Mouse (Mus musculus): ENCODE results near the gene Il11.
A peak's percentile ranks its signal among the peaks of the same experiment; 100 is the strongest.
"Not testable (repeated sequence)": the region's sequence is repeated elsewhere in the genome, so short reads cannot be mapped to it uniquely, and the experiment has no call there.

Gene Il11

DNA sequence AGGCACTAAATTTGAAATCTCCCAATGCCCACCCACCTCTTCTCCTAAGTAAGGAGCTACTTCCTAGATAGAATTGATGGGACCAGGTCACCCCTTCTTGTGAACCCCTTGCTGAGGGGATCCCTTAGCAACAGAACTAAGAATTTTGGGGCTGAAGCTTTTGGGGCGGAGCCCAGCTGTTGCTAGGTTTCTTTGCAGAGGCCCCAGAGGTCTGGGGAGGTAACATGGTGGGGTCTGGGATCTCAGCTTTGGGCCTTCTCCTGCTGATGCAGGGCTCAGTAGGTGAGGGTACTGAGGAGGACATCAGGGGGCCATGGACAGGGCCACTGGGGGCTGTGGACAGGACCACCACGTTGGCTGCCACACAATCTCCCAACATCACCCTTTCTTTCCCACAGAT lies at the start of gene Il11, which contains the start of gene Tmem190:
Gene Il11, minus strand, starts transcription at position 101 of the 400 bp plus-strand sequence.
Gene Tmem190, plus strand, starts transcription at position 179 of the 400 bp plus-strand sequence.
- no peak for DNase-seq (ENCODE audit: low spot score)

DNA sequence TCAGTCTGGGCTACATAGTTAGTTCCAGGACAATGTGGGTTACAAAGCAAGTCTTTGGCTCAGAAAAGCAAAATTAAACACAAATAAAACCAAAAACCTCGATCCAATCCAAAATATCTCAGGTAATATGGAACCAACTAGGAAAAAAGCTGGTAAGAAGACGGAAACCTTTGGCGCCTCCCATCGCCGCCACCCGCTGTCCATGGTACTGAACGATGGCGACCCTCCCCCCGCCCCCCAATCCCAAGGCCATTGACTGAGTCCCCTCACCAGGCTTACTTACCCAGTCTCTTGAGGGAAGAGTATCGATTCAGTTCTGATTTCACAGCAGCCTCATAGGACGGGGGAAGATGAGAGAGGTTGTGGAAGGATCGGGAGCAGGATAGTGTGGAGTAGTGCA lies 47.8 kb upstream of the Il11 start:
- peak; percentile 40 for DNase-seq (ENCODE audit: low spot score)

DNA sequence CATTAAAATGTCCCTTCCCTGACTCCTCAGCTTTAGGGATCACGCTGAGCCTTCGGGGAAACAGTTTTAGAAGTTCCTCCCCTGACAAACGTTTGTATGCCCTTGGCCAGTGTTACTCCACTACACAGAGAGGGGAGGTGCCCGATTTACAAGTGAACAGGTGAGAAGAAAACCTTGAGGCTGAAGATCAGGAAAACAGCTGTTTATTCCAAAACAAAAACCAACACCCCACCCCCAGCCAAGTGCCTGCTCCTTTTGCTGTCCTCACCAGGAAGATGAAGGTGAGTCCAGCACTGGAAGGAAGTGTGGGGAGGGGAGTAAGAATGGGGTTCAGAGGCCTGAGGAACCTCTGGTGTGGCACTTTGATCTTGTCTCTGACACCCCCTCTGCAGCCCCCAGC lies 42.7 kb upstream of the Il11 start:
- DNase-seq (ENCODE audit: low spot score): no peak

DNA sequence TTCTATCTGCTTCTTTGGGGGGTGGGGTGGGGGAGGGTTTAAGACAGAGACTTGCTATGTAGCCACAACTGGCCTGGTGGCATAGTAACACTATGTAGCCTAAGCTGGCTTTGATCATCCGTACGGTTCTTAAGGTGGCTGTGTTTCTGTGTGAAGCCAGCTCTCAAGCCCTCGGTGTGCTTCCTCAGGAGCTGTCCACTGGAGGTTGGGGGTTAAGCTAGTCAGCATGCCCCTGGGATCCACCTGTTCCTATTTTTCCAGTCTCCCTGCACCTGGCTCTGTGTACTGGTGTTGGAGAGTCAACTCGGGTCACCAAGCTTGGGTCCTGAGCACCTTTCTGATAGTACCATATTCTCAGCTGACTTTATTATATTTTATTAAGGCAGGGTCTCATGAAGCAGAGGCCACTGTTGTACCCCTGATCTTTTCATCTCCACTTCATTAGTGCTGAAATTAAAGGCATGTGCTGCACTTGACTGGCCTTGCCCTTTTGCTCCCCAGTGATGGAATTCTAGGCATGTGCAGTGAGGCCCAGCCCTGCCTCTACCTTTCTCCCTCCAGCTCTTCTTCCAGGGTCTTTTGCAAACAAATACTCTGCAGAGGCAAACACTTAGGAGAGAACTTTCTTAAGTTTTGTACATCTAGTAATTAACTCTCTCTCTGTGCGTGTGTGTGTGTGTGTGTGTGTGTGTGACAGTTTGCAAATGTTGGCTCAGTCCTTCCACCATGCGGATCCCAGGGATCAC lies 39.7 kb upstream of the Il11 start:
- DNase-seq (ENCODE audit: low spot score): no peak

DNA sequence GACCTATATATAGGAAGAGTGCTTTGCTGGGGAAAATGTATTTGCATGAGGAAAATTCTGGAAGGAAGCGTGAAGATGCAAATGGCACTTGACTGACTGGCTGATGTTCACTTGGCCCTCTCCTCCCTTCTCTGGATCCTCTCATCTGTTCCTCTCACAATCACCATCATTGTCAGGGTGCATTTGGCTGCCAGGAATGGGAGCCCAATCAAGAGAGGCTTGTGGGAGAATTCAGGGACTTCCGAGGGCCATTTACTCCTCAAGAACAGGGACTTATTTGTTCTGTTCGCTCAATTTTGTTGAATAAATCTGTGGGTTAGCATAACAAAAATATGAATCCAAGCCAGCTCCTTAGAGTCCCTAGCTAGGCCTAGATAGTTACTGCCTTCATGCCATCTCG lies 39.0 kb upstream of the Il11 start:
- DNase-seq (ENCODE audit: low spot score): no peak

DNA sequence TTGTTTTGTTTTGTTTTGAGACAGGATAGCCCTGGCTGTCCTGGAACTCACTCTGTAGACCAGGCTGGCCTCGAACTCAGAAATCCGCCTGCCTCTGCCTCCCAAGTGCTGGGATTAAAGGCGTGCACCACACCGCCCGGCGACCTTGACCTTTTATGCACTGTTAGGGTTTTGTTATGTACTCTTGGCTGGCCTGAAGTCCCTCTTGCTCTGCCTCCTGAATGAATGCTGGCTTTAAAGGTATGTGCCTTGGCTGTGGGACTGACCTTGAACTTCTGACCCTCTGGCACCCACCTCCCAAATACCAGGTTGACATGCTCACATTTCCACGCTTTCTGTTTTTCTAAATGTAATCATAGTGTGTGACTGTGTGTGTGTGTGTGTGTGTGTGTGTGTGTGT lies 38.3 kb upstream of the Il11 start:
- DNase-seq (ENCODE audit: low spot score): not testable (repeated sequence)

DNA sequence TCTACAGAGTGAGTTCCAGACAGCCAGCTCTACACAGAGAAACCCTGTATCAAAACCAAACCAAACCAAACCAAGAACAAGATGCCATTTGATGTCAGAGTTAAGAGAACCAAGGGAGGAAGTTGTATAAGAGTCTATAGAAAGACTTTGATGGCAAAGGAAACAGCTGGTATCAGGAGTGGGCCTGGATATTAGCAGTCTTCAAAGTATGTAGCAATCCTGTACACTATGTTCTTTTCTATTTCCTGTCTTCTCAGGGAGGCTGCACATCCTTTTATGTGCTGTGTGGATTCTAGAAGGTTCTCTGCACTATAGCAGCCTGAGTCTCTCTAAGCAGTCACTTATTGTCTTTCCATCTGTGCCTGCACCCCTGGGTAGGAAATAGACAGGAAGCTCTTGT lies 33.9 kb upstream of the Il11 start:
- DNase-seq (ENCODE audit: low spot score): no peak

DNA sequence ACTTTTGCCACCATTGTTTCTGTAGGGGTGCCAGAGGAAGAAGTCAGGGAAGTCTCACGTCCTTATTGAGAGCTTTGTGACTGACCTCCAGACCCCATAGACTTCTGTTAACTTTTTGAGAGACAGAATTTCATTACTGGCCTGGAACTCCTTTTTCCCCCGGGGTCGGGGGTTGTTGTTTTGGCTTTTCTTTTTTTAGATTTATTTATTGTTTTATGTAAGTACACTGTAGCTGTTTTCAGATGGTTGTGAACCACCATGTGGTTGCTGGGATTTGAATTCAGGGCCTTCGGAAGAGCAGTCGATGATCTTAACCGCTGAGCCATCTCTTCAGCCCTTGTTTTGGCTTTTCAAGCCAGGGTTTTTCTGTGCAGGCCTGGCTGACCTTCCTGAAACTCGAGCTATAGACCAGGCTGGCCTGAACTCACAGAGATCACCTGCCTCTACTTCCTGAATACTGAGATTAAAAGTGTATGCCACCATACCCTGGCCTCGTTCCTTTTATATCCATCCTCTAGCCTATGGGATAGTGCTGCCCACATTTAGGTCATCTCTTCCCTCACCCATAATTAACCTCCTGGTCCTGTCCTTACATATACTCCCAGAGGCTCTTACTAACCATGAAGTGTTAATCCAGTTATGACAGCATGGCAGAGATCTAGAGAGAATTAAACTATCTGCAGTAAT lies 30.6 kb upstream of the Il11 start:
- DNase-seq (ENCODE audit: low spot score): no peak

DNA sequence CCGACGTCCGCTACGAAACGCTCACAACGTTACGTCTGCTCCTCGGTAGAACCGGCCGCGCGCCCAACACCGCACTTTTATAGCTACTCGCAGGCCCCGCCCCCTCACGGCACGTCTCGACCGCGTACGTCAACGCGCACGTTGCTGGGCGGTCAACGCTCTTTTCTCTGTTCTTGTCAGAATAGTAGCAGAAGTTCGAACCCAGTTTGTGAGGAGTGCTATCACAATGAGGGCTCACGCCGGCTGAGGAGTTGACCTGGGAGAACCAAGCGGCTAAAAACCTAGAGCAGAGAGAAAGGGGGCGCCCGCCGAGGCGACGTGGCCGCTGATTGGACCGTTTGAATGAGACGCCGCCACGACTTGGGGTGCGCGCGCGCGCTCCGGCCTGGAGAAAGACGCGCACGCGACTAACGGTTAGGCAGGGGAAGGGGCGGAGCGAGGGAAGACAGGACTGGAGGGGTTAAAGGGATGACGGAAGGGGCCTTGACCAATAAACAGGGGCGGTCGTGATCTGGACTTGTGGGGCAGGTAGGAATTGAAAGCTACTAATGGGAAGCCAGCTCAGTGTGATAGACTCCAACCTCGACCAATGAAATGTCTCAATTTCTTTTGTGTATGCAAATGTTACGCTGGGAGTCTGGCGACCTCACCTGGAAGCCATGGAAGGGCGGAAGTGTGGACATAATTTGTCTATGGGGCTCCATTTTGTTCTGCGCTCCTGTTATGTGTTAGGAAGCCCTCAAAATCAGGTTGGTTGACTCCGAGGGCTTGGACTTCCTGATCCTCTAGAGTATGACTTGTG lies 29.8 kb upstream of the Il11 start, which contains the start of gene Ube2s:
Gene Ube2s, minus strand, starts transcription at position 288 of the 802 bp plus-strand sequence.
- peak; percentile 100 for DNase-seq (ENCODE audit: low spot score)

DNA sequence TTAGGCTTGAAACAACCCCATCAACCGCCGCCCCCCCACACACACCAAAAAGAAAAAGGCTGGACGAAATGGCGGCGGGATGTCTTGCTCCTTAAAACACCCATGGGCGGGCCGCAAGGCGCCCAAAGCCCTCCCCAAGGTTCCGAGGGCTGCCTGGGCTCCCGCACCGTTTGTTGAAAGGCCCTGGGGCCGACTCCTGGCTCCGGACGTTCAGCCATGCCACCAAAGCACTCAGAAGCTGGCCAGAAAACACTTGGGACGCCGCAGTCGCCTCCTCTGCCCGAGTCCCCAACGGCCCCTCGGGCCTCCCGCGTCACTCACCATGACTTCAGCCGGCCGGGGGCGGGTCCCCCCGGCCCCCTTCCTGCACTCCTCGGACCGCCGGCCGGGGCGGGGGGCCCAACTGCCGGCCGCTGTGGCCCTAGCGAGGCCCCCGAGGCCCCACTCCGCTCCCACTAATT lies 29.2 kb upstream of the Il11 start:
- no peak for DNase-seq (ENCODE audit: low spot score)

DNA sequence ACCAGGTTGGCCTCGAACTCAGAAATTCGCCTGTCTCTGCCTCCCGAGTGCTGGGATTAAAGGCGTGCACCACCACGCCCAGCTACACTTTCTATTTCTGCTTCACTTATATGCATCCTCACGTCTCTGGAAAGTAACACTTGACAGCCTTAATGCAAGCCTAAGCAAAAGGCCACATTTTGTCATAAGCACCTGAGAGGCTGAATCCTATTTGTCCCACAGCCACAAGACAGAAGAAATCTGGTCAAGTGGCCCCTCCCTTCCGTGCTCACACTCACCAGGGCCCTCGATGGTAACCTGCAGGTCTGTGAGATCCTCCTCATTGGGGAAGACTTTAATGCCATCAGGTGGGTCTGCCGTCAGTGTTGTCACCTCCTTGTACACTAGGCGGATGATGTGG lies 28.5 kb upstream of the Il11 start:
- not testable (repeated sequence) for DNase-seq (ENCODE audit: low spot score)

DNA sequence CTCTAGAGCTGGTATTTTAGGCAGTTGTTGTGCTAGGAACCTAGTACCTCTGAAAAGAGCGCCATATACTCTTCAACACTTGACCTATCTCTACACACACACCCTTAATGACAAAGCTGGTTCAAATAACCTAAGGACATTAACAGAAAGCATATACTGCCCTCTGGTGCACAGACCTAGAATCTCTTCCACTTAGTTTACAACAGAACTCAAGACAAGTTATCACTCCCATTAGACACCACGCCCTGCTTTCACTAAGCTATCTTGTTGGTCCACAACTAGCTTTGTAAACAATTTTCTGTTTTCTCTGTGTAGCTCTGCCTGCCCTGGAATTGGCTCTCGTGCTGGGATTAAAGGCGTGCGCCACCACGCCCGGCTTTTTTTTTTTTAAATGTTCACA lies 24.1 kb upstream of the Il11 start:
- peak; percentile 60 for DNase-seq (ENCODE audit: low spot score)

DNA sequence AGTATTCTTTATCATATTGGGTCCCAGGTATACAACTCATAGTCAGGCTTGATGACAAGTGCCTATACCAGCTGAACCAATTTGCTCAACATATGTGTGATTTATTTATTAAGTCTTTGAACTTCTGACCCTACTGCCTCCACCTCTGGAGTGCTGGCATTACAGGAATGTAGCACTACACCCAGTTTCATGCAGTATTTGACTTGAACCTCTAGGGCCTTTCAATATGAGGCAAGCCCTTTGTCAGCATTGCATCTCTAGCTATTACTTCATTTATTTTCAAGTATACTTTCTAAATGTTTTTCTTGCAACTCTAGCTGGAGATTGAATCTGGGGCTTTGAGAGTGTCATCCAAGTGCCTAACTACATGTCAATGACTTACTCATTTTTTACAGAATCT lies 19.6 kb upstream of the Il11 start:
- DNase-seq (ENCODE audit: low spot score): no peak

DNA sequence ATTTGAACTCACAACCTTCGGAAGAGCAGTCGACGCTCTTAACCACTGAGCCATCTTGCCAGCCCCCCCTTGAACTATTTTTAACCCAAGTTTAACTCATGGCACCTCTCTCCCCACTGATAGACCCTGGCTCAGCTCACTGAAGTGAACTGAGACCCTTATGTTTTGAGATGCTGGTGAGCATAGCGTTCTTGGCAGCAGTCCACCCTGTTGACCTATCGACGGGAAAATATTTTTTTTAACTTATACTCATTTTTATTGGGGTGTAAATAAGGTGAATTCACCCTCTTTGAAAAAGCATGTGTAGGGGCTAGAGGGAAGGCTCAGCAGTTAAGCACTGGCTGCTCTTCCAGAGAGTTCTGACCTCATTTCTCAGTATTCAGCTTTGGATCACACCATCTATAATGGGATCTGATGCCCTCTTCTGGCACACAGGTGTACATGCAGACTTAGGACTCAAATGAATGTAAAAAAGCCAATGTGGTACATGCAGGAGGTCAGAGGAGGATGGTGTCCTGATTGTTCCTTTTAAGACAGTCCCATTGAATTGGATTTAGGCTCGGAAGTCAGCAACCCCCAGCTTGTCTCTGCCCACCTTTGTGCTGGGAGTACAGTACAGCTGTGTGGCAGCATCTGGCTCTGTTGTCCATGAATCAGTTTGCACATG lies 13.2 kb upstream of the Il11 start:
- peak; percentile 67 for DNase-seq (ENCODE audit: low spot score)

DNA sequence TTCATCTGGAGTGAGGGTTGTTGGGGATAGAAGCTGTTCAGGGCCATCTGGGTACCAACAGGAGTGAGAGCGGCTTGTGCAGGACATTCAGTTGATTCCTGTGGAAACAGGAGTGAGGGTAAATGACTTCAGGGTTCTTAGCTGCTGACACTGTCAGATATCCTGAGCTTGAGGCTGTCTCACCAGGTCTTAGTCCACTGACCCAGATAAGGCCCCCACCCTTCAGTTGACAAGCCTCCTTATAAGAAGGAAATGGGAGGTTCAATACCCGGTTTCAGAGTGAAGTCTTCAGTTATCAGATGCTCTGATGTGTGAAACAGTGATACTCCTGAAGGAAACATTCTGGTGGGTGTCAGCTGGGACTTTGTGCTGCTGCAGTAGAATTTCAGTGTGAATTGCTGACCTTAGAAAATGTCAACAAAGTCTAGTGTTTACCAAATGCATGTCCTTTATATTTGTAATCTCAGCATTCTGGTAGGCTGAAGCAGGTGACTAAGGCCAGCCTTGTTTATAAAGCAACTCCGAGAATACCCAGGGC lies 12.0 kb upstream of the Il11 start:
- no peak for DNase-seq (ENCODE audit: low spot score)

DNA sequence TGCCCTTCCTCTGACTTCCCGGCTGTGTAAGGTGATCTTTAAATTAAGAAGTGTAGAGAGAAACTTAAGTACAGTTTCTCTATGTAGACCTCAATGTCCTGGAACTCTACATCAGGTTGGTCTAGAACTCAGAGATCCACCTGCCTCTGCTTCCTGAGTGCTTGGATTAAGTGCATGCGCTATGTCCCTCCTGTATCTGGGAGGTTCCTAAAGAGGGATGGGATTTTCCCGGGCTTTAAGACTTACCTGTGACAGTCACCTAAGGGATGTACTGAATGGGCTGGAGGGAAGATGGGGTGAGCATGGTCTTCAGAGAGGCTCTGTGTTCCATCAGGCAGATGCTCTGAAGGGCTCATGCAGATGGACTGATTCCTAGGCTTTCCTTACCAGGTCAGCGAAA lies 11.0 kb upstream of the Il11 start:
- DNase-seq (ENCODE audit: low spot score): no peak

DNA sequence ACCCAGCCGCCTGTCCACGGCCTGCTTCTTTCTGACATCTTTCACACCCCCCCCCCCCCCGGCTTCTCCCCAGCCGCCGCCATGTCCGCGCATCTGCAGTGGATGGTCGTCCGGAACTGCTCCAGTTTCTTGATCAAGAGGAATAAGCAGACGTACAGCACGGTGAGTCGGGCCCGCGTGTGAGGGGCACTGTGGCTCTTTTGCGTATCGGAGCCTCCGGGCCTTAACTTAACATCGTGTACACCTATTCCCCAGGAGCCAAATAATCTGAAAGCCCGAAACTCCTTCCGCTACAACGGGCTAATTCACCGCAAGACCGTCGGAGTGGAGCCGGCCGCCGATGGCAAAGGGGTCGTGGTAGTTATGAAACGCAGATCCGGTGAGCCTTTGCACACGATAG lies 10.6 kb upstream of the Il11 start:
- DNase-seq (ENCODE audit: low spot score): not testable (repeated sequence)

DNA sequence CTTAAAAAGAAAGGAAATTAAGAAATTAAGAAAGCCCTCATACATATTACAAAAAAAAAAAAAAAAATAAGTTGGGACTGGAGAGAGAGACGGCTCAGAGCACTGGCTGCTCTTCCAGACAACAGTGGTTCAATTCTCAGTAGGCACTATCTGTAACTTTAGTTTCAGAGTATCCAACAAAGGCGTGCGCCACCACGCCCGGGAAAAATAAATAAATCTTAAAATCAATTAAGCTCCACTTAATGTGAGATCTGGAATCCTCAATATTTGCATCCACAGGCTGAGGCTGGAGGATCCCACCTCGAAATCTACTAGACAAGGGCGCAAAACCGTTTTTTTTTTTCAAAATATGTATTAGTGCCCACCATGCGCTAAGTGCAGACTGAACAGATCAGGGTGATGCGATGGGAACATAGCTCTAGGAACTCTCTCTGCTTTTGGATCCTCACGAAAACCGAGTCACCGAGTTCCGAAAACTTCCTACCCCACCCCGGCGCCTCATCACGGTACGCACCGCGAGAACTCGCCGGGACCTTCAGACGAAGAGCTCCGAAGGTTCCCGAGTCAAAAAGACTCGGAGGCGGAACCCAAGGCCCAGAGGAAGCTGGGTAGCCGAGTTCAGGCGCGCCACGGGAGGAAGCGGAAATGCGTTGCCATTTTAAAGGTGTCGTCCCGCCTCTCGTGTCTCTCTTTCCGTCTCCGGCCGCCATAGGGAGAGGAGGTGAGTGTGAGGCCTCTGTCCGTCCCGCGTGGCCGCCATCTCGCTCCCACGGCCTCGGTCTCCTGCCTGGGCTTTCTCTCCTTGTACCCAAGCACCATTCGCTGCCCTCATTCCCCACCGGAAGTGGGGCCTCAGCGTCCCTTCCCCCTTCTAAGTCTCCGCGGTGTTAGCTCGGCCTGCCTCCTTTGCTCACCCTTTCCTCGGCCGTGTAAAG lies 9.9 kb upstream of the Il11 start, which contains the start of gene Rpl28:
Gene Rpl28, plus strand, starts transcription at position 597 of the 935 bp plus-strand sequence.
- peak; percentile 99 for DNase-seq (ENCODE audit: low spot score)

DNA sequence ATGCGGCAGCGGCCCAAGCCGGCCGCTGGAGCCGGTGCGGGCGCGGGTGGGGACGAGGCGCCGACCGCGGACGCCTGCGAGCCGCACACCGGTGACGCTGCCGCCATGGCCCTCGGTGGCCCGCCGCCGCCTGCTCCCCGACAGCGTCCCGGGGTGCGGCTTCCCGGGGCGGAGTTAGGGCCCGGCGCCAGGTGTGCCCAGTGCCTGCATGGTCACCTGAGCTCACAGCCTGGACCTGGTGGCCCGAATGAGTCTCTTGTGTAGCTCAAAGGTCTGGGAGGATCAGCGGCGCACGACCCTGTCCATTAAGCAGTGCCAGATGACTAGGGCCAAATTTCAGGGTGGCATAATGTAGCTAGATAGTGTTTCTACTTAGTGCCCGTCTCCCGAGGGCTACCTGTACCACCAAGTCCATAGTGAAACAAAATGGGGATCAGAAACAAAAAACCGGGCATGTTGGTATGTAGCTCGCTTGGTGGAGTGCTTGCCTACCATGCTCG lies 6.8 kb upstream of the Il11 start, which contains the start of gene Tmem238:
Gene Tmem238, minus strand, starts transcription at position 221 of the 500 bp plus-strand sequence.
- peak; percentile 32 for DNase-seq (ENCODE audit: low spot score)

All from embryo, embryonic 10 days (tissue).